Mouse (Mus musculus): ENCODE measurements around the gene Cnnm2. TPM values are rescaled to one million over a fixed set of nuclear protein-coding genes. Genes with fewer than 3 reads are reported as not detected.

The Cnnm2 gene
- polyA plus RNA-seq, 1 experiment = 28.7 TPM

DNA sequence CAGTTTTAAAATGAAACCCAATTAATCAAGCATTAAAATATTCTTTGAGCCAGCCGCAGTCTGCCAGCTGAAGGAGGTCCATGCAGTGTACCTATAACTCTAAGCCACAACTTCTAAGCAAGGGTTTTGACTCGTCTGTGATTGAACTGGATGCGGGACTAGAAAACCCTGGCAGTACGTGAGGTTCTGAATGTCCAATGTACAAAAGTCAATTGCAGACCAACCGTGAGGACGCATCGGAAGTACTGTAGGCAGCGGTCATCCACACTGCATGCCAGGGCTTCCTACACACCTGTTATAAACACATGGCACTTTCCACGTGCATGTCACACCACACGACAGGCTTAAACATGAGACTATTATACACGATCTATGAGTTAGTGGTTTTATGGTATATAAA, 152.2 kb downstream of the Cnnm2 start:
- Histone ChIP-seq H3K4me3 (ENCODE audit: insufficient read depth, low read depth, low read length) (no peak overlapping the region), H3K27ac (replicated peaks; ENCODE audit: low read depth, low read length) (no peak overlapping the region), H3K4me1 (ENCODE audit: control insufficient read depth, insufficient read depth, insufficient read length, low read length) (peaks cover 8% of the 10 kb centered on the region; the same call in 1 of the 2 replicates)

DNA sequence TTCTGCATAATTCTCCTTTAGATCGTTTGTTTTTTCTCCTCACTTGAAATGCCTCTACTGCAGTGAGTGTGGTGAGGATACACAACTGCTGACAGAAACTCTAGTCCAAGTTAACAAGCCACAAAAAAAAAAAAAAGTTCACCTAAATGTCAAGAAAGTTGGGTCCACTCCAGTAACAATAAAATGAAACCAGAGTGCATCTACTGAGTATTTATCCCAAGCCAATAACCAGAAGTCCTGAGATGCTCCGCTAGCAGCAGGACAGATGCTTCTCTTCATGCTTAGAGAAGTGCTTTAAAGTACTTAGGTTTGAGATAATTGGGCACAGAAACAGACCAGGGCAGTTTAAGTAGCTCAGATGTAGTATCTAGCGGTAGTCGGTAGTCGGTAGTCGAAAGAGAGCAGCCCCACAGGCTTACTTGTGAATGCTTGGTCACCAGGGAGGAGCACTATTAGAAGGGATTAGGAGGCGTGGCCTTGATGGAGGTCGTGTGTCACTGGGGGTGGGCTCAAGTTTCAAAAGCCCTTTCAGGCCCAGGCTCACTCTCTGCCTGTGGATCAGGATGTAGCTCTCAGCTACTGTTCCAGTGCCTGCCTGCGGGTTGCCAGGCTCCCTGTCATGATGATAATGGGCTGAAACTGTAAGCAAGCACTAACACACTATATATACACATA, 154.1 kb downstream of the Cnnm2 start:
- no peak overlapping the region for H3K27ac ChIP-seq (replicated peaks; ENCODE audit: low read depth, low read length)
- H3K4me1 ChIP-seq (ENCODE audit: control insufficient read depth, insufficient read depth, insufficient read length, low read length) = 0 out of 2 replicates have a peak, but pooled peaks cover 3% of the 10 kb centered on the region
- H3K4me3 ChIP-seq (ENCODE audit: insufficient read depth, low read depth, low read length) = no peak overlapping the region

DNA sequence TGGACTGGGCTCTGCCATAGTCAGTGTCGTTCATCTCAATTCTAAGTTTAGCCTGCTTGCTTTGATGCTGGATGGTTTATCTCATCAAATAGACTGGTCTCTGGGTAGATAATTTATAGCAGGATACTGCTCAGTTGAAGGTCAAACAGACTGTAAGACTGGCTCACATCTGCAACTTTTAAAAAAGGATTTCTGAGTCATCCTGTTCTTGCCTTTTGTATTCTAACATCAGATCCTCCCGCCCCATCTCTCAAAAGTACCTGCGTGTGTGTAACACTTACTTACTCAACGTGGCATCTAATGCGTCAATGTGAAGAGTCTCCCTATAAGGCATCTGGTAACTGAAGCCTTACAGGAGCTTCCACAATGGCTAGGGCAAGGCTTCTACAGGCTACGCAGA, 159.2 kb downstream of the Cnnm2 start:
- no peaks in the 10 kb centered on the region for H3K4me1 ChIP-seq (ENCODE audit: control insufficient read depth, insufficient read depth, insufficient read length, low read length)
- H3K4me3 ChIP-seq (ENCODE audit: insufficient read depth, low read depth, low read length) = no peak overlapping the region
- no peak overlapping the region for H3K27ac ChIP-seq (replicated peaks; ENCODE audit: low read depth, low read length)

DNA sequence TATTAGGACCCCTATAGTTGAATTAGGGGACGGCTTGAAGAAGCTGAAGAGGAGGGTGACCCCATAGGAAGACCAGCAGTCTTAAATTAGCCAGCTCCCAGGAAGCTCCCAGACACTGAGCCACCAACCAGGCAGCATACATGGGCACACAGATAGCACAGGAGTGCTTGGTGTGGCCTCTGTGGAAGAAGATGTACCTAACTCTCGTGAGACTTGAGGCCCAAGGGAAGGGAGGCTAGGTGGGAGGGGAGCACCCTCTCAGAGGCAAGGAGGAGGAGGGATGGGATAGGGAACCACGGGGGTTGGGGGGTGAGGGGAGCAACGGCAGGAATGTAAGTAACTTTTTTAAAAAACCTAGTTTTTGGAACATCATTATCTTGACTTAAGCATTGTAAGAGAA, 165.0 kb downstream of the Cnnm2 start:
- Histone ChIP-seq H3K27ac (replicated peaks; ENCODE audit: low read depth, low read length) (no peak overlapping the region), H3K4me3 (ENCODE audit: insufficient read depth, low read depth, low read length) (no peak overlapping the region)

DNA sequence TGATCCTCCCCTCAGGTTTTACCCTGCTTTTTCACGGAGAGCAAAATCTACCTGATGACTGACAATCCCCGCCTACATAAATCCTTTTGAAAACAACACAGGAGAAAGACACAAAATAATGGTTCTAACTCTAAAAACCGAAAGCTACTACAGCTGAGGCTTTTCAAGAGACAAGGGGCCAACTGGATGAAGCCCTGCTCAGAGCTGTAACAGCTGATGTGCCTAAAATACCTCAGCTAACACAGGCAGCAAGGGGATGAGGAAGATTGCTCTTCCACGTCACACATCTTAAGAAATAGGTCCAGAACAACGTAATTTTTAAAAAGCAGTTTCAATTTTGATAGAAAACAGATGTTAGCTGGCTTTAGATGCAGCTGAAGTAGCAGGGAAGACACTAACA, 165.6 kb downstream of the Cnnm2 start:
- Histone ChIP-seq H3K4me3 (ENCODE audit: insufficient read depth, low read depth, low read length) (no peak overlapping the region), H3K27ac (replicated peaks; ENCODE audit: low read depth, low read length) (peak overlapping the region; percentile 19), H3K4me1 (ENCODE audit: control insufficient read depth, insufficient read depth, insufficient read length, low read length) (peaks cover 8% of the 10 kb centered on the region)

More for the DNA sequence above, 165.0 kb downstream of the Cnnm2 start:
- H3K4me1 ChIP-seq (ENCODE audit: control insufficient read depth, insufficient read depth, insufficient read length, low read length) = peaks cover 8% of the 10 kb centered on the region

DNA sequence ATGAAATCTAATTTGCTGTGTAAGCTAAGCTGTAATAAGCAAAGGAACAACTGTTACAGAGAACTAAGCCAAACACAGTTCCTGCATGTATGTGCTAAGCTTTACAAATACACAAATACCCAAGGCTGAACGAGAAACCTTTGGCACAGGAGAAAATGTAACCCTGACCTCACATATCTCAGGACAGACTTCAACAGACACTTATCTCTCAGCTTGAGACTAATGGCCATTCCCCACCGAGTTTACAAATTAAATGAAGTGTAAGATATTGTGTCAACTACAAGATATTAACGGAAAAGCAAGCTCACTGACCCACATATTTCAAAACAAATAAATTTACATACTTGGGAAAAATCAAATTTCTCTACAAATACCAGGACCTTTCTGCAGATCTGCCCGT, 166.7 kb downstream of the Cnnm2 start:
- Histone ChIP-seq H3K4me3 (ENCODE audit: insufficient read depth, low read depth, low read length) (no peak overlapping the region), H3K27ac (replicated peaks; ENCODE audit: low read depth, low read length) (no peak overlapping the region; the same call in 1 of the 2 replicates), H3K4me1 (ENCODE audit: control insufficient read depth, insufficient read depth, insufficient read length, low read length) (peaks cover 11% of the 10 kb centered on the region)

DNA sequence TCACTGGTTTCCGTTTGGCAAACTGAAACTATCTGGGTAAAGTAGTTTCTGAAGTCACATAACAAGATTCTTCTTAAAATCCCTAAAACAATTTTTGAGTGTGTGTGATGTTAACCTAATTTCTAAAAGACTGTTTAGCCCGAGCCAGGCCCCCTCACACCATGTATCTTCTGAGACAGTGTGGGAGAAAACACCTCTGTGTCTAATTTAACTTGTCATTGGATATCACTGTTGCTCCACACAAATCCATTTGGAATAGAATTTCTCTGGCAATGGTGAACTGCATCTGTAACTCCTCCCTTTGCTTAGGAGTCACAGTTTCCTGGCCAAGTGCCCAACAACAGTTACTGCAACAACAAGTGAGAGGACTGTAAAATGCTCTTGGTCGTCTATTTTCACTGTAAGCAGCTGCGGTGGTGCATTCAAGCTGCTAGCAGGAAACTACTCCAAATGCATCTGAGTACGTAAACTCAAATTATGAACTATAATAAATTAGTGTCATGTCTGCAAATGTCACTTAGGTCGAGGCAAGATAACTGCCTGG, 167.7 kb downstream of the Cnnm2 start:
- Histone ChIP-seq H3K4me3 (ENCODE audit: insufficient read depth, low read depth, low read length) (no peak overlapping the region), H3K4me1 (ENCODE audit: control insufficient read depth, insufficient read depth, insufficient read length, low read length) (peaks cover 13% of the 10 kb centered on the region), H3K27ac (replicated peaks; ENCODE audit: low read depth, low read length) (peak overlapping the region; percentile 70)

Other genes starting within 250 kb of the Cnnm2 start
- 44.9 and 58.1 TPM in 2 replicates for gene Arl3, start 188.4 kb upstream of the Cnnm2 start, polyA plus RNA-seq (2012; ENCODE audit: insufficient read depth, insufficient read length, missing spikeins)
- gene Sfxn2, start 188.2 kb upstream of the Cnnm2 start, polyA plus RNA-seq (2012; ENCODE audit: insufficient read depth, insufficient read length, missing spikeins) = 3.8 and 6.4 TPM in 2 replicates
- 18.9 and 24.4 TPM in 2 replicates for gene Wbp1l, start 162.5 kb upstream of the Cnnm2 start, polyA plus RNA-seq (2012; ENCODE audit: insufficient read depth, insufficient read length, missing spikeins)
- gene Cyp17a1, start 88.4 kb upstream of the Cnnm2 start, polyA plus RNA-seq (2012; ENCODE audit: insufficient read depth, insufficient read length, missing spikeins) = not detected in 2 replicates
- 20.4 and 24.7 TPM in 2 replicates for gene Borcs7, start 71.7 kb upstream of the Cnnm2 start, polyA plus RNA-seq (2012; ENCODE audit: insufficient read depth, insufficient read length, missing spikeins)
- 10.1 and 13.3 TPM in 2 replicates for gene As3mt, start 54.1 kb upstream of the Cnnm2 start, polyA plus RNA-seq (2012; ENCODE audit: insufficient read depth, insufficient read length, missing spikeins)